Mouse (Mus musculus): ENCODE results near the gene Sulf2. TPM values are rescaled to one million over a fixed set of nuclear protein-coding genes. Genes with fewer than 3 reads are reported as not detected.

Sulf2 gene
- total and polyA plus RNA-seq, 3 experiments: not detected

DNA sequence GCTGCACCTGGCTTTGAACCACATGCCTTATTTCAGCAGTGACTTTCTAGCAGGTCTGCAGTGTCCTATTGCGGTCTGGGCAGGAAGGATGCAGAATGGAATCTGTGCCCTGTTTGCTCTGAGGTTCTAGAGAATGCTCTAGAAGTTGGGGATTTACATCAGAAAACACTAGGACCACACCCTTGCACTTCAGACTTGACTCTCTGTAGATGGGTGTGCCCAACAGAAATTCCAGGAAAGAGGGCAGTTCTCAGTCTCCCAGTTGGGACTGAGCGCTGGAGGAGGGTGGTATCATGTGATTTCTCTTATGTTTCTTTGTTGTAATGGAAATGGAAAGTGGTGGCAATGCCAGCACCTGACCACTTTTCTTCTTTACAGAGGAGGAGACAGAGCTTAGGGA lies 1.7 kb upstream of the Sulf2 start:
- dilution Hi-C loops (cut with MboI; ENCODE audit: extremely low pct_ligation_motif_present, extremely low pct_unique_long_range_greater_than_20kb, low sequenced_read_pairs): no loop called here
- H3K27ac ChIP-seq (ENCODE audit: insufficient read depth, low read depth): no peak overlapping the region

DNA sequence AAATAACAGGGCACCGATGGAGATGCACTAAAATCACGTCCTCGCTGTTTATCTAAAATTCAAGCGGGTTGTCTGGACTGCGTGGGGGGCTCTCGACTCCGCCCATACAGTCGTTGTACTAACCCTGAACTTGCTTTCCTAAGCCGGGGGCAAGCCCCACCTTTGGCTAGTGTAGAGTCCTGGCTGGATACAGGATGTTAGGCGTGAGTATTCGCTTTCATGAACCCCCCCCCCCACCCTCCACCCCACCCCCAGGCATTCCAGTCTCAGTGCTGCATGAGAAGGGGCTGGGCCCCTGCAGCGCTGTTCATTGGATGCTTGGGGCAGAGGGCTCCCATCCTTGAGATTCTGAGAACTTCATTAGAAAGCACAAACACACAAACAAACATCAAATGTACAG lies 659 bp upstream of the Sulf2 start:
- peaks cover 18% of the 10 kb centered on the region for H3K9me3 ChIP-seq (replicated peaks; ENCODE audit: low read length)
- TF ChIP-seq KAT2A (IDR thresholded peaks at IDR 0.05; ENCODE audit: insufficient replicate concordance, low read length) (no peak), MAZ (IDR thresholded peaks at IDR 0.05; ENCODE audit: low read depth, low read length) (no peak), RCOR1 (conservative IDR thresholded peaks at IDR 0.05; ENCODE audit: low read depth, low read length) (no peak), MYC (IDR thresholded peaks at IDR 0.05; ENCODE audit: low read depth, low read length) (no peak), ELF1 (IDR thresholded peaks at IDR 0.05; ENCODE audit: low read depth, low read length) (no peak), PAX5 (IDR thresholded peaks at IDR 0.05; ENCODE audit: low read length) (no peak), MXI1 (IDR thresholded peaks at IDR 0.05; ENCODE audit: low read depth, low read length) (no peak), POLR2A (IDR thresholded peaks at IDR 0.05; ENCODE audit: low read depth, low read length) (no peak)
- no peak overlapping the region for H3K27ac ChIP-seq (ENCODE audit: insufficient read depth, low read depth)
- peaks cover 9% of the 10 kb centered on the region for H3K27me3 ChIP-seq (replicated peaks)
- in situ Hi-C loops (cut with MboI; ENCODE audit: low pct_ligation_motif_present, low pct_unique_long_range_greater_than_20kb, low sequenced_read_pairs): no loop called here
- no peaks in the 10 kb centered on the region for H3K36me3 ChIP-seq (replicated peaks in 1 of 2; ENCODE audit: control insufficient read depth in 1 of 2, insufficient read depth in 1 of 2, low read length in 1 of 2)
- H3K9ac ChIP-seq (ENCODE audit: insufficient read depth, low read depth): no peak overlapping the region
- DNase-seq (ENCODE audit: extremely low read depth): no peak
- dilution Hi-C loops (cut with MboI; ENCODE audit: extremely low pct_ligation_motif_present, extremely low pct_unique_long_range_greater_than_20kb, low sequenced_read_pairs): no loop called here
- no peaks in the 10 kb centered on the region for H3K79me2 ChIP-seq (replicated peaks; ENCODE audit: control insufficient read depth, extremely low read depth, insufficient read depth, poor library complexity, severe bottlenecking)
- no peak overlapping the region for H3K4me2 ChIP-seq (ENCODE audit: insufficient read depth, low read depth, poor library complexity, severe bottlenecking)
- no peaks in the 10 kb centered on the region for H3K4me1 ChIP-seq (ENCODE audit: control insufficient read depth in 1 of 2, insufficient read depth in 2 of 2)
- H3K4me3 ChIP-seq (replicated peaks in 1 of 3; ENCODE audit: low read depth in 2 of 3, low read length in 2 of 3, poor library complexity in 1 of 3): no peak overlapping the region

More for the DNA sequence above, 1.7 kb upstream of the Sulf2 start:
- H3K9me3 ChIP-seq (replicated peaks; ENCODE audit: low read length): peaks cover 18% of the 10 kb centered on the region
- H3K4me1 ChIP-seq (ENCODE audit: control insufficient read depth in 1 of 2, insufficient read depth in 2 of 2): no peaks in the 10 kb centered on the region
- DNase-seq (ENCODE audit: extremely low read depth): no peak
- in situ Hi-C loops (cut with MboI; ENCODE audit: low pct_ligation_motif_present, low pct_unique_long_range_greater_than_20kb, low sequenced_read_pairs): no loop called here
- no peak overlapping the region for H3K4me3 ChIP-seq (replicated peaks in 1 of 3; ENCODE audit: low read depth in 2 of 3, low read length in 2 of 3, poor library complexity in 1 of 3)
- no peak for TF ChIP-seq ZNF384 (IDR thresholded peaks at IDR 0.05; ENCODE audit: low read depth, low read length)
- no peak for TF ChIP-seq TCF12 (IDR thresholded peaks at IDR 0.05; ENCODE audit: low read depth, low read length)
- no peak for TF ChIP-seq GABPA (IDR thresholded peaks at IDR 0.05; ENCODE audit: insufficient replicate concordance, low read depth, low read length)
- TF ChIP-seq NELFE (IDR thresholded peaks at IDR 0.05; ENCODE audit: low read depth, low read length): no peak
- TF ChIP-seq KAT2A (IDR thresholded peaks at IDR 0.05; ENCODE audit: insufficient replicate concordance, low read length): no peak
- TF ChIP-seq POLR2A (IDR thresholded peaks at IDR 0.05; ENCODE audit: low read depth, low read length): no peak
- TF ChIP-seq ZKSCAN1 (IDR thresholded peaks at IDR 0.05; ENCODE audit: borderline replicate concordance, low read depth, low read length): no peak
- TF ChIP-seq SIN3A (IDR thresholded peaks at IDR 0.05; ENCODE audit: low read length): no peak
- TF ChIP-seq CHD1 (IDR thresholded peaks at IDR 0.05; ENCODE audit: low read depth, low read length): no peak
- peaks cover 7% of the 10 kb centered on the region for H3K27me3 ChIP-seq (replicated peaks)
- H3K79me2 ChIP-seq (replicated peaks; ENCODE audit: control insufficient read depth, extremely low read depth, insufficient read depth, poor library complexity, severe bottlenecking): no peaks in the 10 kb centered on the region
- H3K9ac ChIP-seq (ENCODE audit: insufficient read depth, low read depth): no peak overlapping the region
- H3K4me2 ChIP-seq (ENCODE audit: insufficient read depth, low read depth, poor library complexity, severe bottlenecking): no peak overlapping the region
- no peaks in the 10 kb centered on the region for H3K36me3 ChIP-seq (replicated peaks in 1 of 2; ENCODE audit: control insufficient read depth in 1 of 2, insufficient read depth in 1 of 2, low read length in 1 of 2)
